Mouse (Mus musculus): ENCODE results near the gene Golm1. TPM values are rescaled to one million over a fixed set of nuclear protein-coding genes. Genes with fewer than 3 reads are reported as not detected.
"Not testable (repeated sequence)": the region's sequence is repeated elsewhere in the genome, so short reads cannot be mapped to it uniquely, and the experiment has no call there.

The Golm1 gene
- polyA plus RNA-seq, 1 experiment, result 54.9 TPM

DNA sequence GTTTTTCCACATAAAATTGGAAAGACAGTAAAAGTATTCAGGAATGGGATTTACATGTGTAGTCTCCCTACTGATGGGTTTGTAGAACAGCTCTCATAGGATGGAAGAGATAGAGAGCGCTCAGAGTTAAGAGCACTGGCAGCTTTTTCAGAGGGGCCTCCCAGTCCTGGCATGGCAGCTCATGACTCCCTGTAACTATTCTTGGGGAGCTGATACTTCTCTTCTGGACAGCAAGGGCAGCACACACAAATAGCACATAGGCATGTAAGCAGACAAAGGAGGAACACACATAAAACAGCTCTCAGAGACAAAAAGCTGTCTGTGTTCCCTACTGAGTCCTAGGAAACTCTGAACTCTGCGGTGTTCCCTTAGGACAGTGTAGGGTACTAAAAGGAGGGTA is 65.2 kb downstream of the Golm1 start:
- no peaks in the 10 kb centered on the region for H3K27me3 ChIP-seq (ENCODE audit: control insufficient read depth, insufficient read depth, low read length, poor library complexity, severe bottlenecking)
- H3K4me1 ChIP-seq (ENCODE audit: control insufficient read depth, insufficient read depth, low read length), result no peaks in the 10 kb centered on the region
- TF ChIP-seq EP300 (IDR thresholded peaks at IDR 0.05; ENCODE audit: insufficient read depth, low read depth, low read length), result no peak
- no peak for TF ChIP-seq POLR2A (IDR thresholded peaks at IDR 0.05; ENCODE audit: insufficient read depth, low read length)
- no peaks in the 10 kb centered on the region for H3K9me3 ChIP-seq (replicated peaks; ENCODE audit: control insufficient read depth, insufficient read depth, low read length, poor library complexity, severe bottlenecking)
- H3K27ac ChIP-seq (ENCODE audit: insufficient read depth, low read length), result no peak overlapping the region
- H3K36me3 ChIP-seq (ENCODE audit: control insufficient read depth, insufficient read depth, low read length, poor library complexity, severe bottlenecking), result peaks cover 12% of the 10 kb centered on the region
- H3K9ac ChIP-seq (ENCODE audit: low read depth, poor library complexity, severe bottlenecking), result no peak overlapping the region
- no peak overlapping the region for H3K4me3 ChIP-seq (ENCODE audit: low read depth, low read length)

DNA sequence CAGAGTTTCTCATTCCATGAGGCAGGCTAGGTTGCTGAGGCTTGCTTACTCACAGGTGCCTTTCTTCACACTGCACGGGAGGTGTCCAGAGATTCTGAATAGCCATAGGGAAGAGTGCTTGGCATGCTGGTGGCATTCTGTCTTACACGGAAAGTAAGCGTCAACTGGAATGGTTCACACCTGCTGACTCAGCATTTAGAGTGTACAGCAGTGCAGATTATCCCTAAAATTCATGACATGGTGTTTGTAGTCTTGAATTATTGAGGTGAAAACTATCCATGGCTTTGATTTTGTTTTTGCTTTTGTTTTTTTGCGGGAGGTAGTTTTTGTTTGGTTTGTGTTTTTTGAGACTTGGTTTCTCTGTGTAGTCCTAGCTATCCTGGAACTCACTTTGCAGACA is 65.7 kb downstream of the Golm1 start:
- TF ChIP-seq EP300 (IDR thresholded peaks at IDR 0.05; ENCODE audit: insufficient read depth, low read depth, low read length) (no peak), POLR2A (IDR thresholded peaks at IDR 0.05; ENCODE audit: insufficient read depth, low read length) (no peak)
- H3K9me3 ChIP-seq (replicated peaks; ENCODE audit: control insufficient read depth, insufficient read depth, low read length, poor library complexity, severe bottlenecking), result no peaks in the 10 kb centered on the region
- H3K27me3 ChIP-seq (ENCODE audit: control insufficient read depth, insufficient read depth, low read length, poor library complexity, severe bottlenecking), result no peaks in the 10 kb centered on the region
- no peak overlapping the region for H3K27ac ChIP-seq (ENCODE audit: insufficient read depth, low read length)
- H3K4me1 ChIP-seq (ENCODE audit: control insufficient read depth, insufficient read depth, low read length), result no peaks in the 10 kb centered on the region
- peaks cover 12% of the 10 kb centered on the region for H3K36me3 ChIP-seq (ENCODE audit: control insufficient read depth, insufficient read depth, low read length, poor library complexity, severe bottlenecking)
- no peak overlapping the region for H3K4me3 ChIP-seq (ENCODE audit: low read depth, low read length)
- H3K9ac ChIP-seq (ENCODE audit: low read depth, poor library complexity, severe bottlenecking), result no peak overlapping the region

DNA sequence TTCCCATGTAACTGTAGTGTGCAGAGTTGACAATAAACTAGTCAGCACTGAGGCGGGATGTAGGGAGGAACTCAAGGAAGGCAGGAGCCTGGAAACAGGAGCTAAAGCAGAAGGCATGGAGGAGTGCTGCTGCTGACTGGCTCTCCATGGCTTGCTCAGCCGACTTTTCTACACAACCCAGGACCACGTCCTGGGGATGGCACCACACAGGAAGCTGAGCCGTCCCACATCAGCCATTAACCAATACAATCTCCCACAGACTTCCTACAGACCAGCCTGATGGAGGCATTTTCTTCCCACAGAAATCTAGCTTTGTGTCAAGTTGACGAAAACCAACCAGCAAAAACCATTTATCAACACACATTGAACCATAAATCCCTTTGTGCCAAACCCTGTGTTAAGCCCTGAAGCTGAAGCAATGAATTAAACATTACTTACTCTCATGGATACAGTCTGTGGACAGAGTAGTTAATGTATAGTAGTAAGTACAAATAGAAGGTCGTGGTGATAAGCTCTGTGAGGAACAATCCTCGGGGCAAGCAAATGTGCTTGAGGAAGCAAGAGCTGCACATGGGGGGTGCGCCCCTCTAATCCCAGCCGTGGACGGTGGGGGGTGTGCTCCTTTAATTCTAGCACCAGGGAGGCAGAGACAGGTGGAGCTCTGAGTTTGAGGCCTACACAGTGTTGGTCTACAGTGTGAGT is 70.2 kb downstream of the Golm1 start:
- Histone ChIP-seq H3K9ac (ENCODE audit: low read depth, poor library complexity, severe bottlenecking) (no peak overlapping the region), H3K27me3 (ENCODE audit: control insufficient read depth, insufficient read depth, low read length, poor library complexity, severe bottlenecking) (no peaks in the 10 kb centered on the region), H3K4me1 (ENCODE audit: control insufficient read depth, insufficient read depth, low read length) (no peaks in the 10 kb centered on the region), H3K27ac (ENCODE audit: insufficient read depth, low read length) (no peak overlapping the region), H3K36me3 (ENCODE audit: control insufficient read depth, insufficient read depth, low read length, poor library complexity, severe bottlenecking) (peaks cover 39% of the 10 kb centered on the region), H3K9me3 (replicated peaks; ENCODE audit: control insufficient read depth, insufficient read depth, low read length, poor library complexity, severe bottlenecking) (no peaks in the 10 kb centered on the region), H3K4me3 (ENCODE audit: low read depth, low read length) (no peak overlapping the region)
- TF ChIP-seq POLR2A (IDR thresholded peaks at IDR 0.05; ENCODE audit: insufficient read depth, low read length) (no peak), CTCF (IDR thresholded peaks at IDR 0.05; ENCODE audit: low read depth, low read length) (no peak), EP300 (IDR thresholded peaks at IDR 0.05; ENCODE audit: insufficient read depth, low read depth, low read length) (no peak)

DNA sequence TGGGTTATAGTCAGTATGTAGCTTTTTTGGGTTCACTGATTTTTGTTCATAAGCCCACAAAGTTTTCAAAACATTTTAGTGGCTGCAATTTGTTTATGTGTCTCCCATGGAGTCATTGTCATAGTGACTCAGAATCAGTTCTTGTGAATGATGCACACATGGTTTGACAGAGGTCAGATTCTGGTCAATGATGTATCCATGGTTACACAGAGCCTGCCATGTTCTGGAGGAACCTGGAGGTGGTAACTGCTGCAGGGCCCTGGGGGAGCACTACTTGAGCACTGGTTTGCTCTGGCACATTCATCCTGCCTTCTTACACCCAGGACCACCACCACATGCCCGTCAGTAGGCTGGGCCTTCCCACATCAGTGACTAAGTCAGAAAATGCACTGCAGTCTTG is 71.1 kb downstream of the Golm1 start:
- Histone ChIP-seq H3K4me3 (ENCODE audit: low read depth, low read length) (no peak overlapping the region), H3K36me3 (ENCODE audit: control insufficient read depth, insufficient read depth, low read length, poor library complexity, severe bottlenecking) (peaks cover 43% of the 10 kb centered on the region), H3K27ac (ENCODE audit: insufficient read depth, low read length) (no peak overlapping the region), H3K4me1 (ENCODE audit: control insufficient read depth, insufficient read depth, low read length) (no peaks in the 10 kb centered on the region), H3K9ac (ENCODE audit: low read depth, poor library complexity, severe bottlenecking) (no peak overlapping the region), H3K27me3 (ENCODE audit: control insufficient read depth, insufficient read depth, low read length, poor library complexity, severe bottlenecking) (no peaks in the 10 kb centered on the region), H3K9me3 (replicated peaks; ENCODE audit: control insufficient read depth, insufficient read depth, low read length, poor library complexity, severe bottlenecking) (no peaks in the 10 kb centered on the region)
- TF ChIP-seq POLR2A (IDR thresholded peaks at IDR 0.05; ENCODE audit: insufficient read depth, low read length), result no peak
- no peak for TF ChIP-seq CTCF (IDR thresholded peaks at IDR 0.05; ENCODE audit: low read depth, low read length)
- no peak for TF ChIP-seq EP300 (IDR thresholded peaks at IDR 0.05; ENCODE audit: insufficient read depth, low read depth, low read length)

DNA sequence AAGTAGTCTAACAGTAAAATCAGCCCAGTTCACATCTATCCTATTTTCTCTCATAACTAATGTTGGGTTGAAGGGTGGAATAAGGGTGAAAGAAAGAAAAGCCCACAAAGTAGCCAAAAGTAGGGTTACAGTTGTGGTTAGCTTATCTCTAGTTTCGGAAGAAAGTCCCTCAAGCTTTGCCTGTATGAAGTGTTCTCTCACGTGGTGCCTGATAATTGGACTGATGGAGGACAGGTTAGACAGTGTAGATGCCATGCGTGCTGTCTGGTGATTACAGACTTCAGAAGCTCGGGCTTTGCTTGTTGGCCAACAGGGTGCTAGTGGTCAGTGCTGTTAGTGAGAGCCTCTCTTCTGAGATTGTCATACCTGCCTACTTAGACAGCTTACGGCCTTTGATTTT is 72.5 kb downstream of the Golm1 start:
- TF ChIP-seq CTCF (IDR thresholded peaks at IDR 0.05; ENCODE audit: low read depth, low read length) (no peak), EP300 (IDR thresholded peaks at IDR 0.05; ENCODE audit: insufficient read depth, low read depth, low read length) (no peak), POLR2A (IDR thresholded peaks at IDR 0.05; ENCODE audit: insufficient read depth, low read length) (no peak)
- no peak overlapping the region for H3K4me3 ChIP-seq (ENCODE audit: low read depth, low read length)
- H3K9me3 ChIP-seq (replicated peaks; ENCODE audit: control insufficient read depth, insufficient read depth, low read length, poor library complexity, severe bottlenecking), result no peaks in the 10 kb centered on the region
- no peak overlapping the region for H3K27ac ChIP-seq (ENCODE audit: insufficient read depth, low read length)
- no peaks in the 10 kb centered on the region for H3K4me1 ChIP-seq (ENCODE audit: control insufficient read depth, insufficient read depth, low read length)
- H3K9ac ChIP-seq (ENCODE audit: low read depth, poor library complexity, severe bottlenecking), result no peak overlapping the region
- H3K36me3 ChIP-seq (ENCODE audit: control insufficient read depth, insufficient read depth, low read length, poor library complexity, severe bottlenecking), result peaks cover 43% of the 10 kb centered on the region
- H3K27me3 ChIP-seq (ENCODE audit: control insufficient read depth, insufficient read depth, low read length, poor library complexity, severe bottlenecking), result no peaks in the 10 kb centered on the region

DNA sequence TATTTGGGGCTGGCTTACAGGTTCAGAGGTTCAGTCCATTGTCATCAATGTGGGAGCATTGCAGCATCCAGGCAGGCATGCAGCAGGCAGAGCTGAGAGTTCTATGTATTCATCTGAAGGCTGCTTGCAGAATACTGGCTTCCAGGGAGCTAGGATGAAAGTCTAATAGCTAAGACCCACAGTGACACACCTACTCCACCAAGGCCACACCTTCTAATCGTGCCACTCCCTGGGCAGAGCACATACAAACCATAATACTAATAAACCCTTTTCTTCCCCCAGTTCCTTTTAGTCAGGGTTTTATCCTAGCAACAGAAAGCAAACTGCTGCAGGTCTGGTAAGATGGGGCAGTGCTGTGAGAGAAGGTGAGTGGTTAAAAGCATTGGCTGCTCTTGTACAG is 83.0 kb downstream of the Golm1 start:
- Histone ChIP-seq H3K36me3 (ENCODE audit: control insufficient read depth, insufficient read depth, low read length, poor library complexity, severe bottlenecking) (peaks cover 30% of the 10 kb centered on the region), H3K4me3 (ENCODE audit: low read depth, low read length) (no peak overlapping the region), H3K9ac (ENCODE audit: low read depth, poor library complexity, severe bottlenecking) (no peak overlapping the region), H3K4me1 (ENCODE audit: control insufficient read depth, insufficient read depth, low read length) (no peaks in the 10 kb centered on the region), H3K27me3 (ENCODE audit: control insufficient read depth, insufficient read depth, low read length, poor library complexity, severe bottlenecking) (no peaks in the 10 kb centered on the region), H3K9me3 (replicated peaks; ENCODE audit: control insufficient read depth, insufficient read depth, low read length, poor library complexity, severe bottlenecking) (no peaks in the 10 kb centered on the region), H3K27ac (ENCODE audit: insufficient read depth, low read length) (no peak overlapping the region)
- TF ChIP-seq CTCF (IDR thresholded peaks at IDR 0.05; ENCODE audit: low read depth, low read length) (no peak), POLR2A (IDR thresholded peaks at IDR 0.05; ENCODE audit: insufficient read depth, low read length) (no peak), EP300 (IDR thresholded peaks at IDR 0.05; ENCODE audit: insufficient read depth, low read depth, low read length) (no peak)

DNA sequence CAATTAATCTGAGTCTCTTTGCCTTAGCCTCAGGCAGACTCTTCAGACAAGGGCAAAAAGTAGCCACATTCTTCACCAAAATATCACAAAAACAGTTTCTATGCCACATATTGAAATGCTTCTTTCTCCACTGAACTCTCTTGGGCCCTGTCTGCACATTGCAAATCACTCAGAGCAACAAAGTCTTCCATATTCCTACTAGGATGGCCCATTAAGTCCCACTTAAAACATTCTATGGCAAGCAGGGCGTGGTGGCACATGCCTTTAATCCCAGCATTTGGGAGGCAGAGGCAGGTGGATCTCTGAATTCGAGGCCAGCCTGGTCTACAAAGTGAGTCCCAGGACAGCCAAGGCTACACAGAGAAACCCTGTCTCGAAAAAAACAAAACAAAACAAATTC is 83.6 kb downstream of the Golm1 start:
- not testable (repeated sequence) for H3K9me3 ChIP-seq (replicated peaks; ENCODE audit: control insufficient read depth, insufficient read depth, low read length, poor library complexity, severe bottlenecking); H3K4me1 ChIP-seq (ENCODE audit: control insufficient read depth, insufficient read depth, low read length); H3K4me3 ChIP-seq (ENCODE audit: low read depth, low read length); H3K9ac ChIP-seq (ENCODE audit: low read depth, poor library complexity, severe bottlenecking); H3K27me3 ChIP-seq (ENCODE audit: control insufficient read depth, insufficient read depth, low read length, poor library complexity, severe bottlenecking); H3K27ac ChIP-seq (ENCODE audit: insufficient read depth, low read length)
- H3K36me3 ChIP-seq (ENCODE audit: control insufficient read depth, insufficient read depth, low read length, poor library complexity, severe bottlenecking), result peaks cover 30% of the 10 kb centered on the region

Data from ES-Bruce4 (cell line).